ENCODE assay signal across 16 mouse cellular contexts in genomic region chr7:120241092-120241491, GRCm38 (mm10). TPM values are rescaled to one million over a fixed set of nuclear protein-coding genes. Genes with fewer than 3 reads are reported as not detected.
DNase-seq lines count a peak whose midpoint lies in the region; ATAC-seq and TF ChIP-seq lines count a peak whose summit lies in the region.
"Had no signal": no experiment of that assay in that cellular context is flagged by ENCODE, and none has a peak within 500 bp of the region (broad histone marks: within the 10 kb centered on the region; RNA-seq: fewer than 3 reads in every experiment).

No protein-coding gene starts in this region.

- H3K27me3 ChIP-seq in liver, adult 2 months (ENCODE audit: control insufficient read depth, insufficient read depth, low read length) = no peaks in the 10 kb centered on the region
- no peaks in the 10 kb centered on the region for H3K27me3 ChIP-seq in liver, embryonic 12.5 days (replicated peaks)
- no peaks in the 10 kb centered on the region for H3K27me3 ChIP-seq in limb, embryonic 10.5 days (ENCODE audit: low read depth, poor library complexity, severe bottlenecking)
- H3K27me3 ChIP-seq: neural tube, embryonic 12.5 days had no signal

- TF ChIP-seq POLR2A in liver, adult 2 months (IDR thresholded peaks at IDR 0.05; ENCODE audit: extremely low read depth, insufficient read depth, low read length) = no peak

- peak; percentile 18 for DNase-seq in embryo, embryonic 10.5 days (ENCODE audit: low spot score)
- no peak for DNase-seq in embryo, embryonic 10 days (ENCODE audit: low spot score)
- peak; percentile 4 for DNase-seq in liver, adult 2 months (ENCODE audit: extremely low read depth, low read depth, low spot score)
- DNase-seq in ES-E14 (ENCODE audit: low read depth, low spot score) (peak; percentile 26), adipocyte (ENCODE audit: low spot score) (no peak)
- DNase-seq in embryo, embryonic 9.5 days (ENCODE audit: extremely low spot score) = peak; percentile 9
- DNase-seq in limb, embryonic 10.5 days (ENCODE audit: low spot score) = no peak
- DNase-seq: layer of hippocampus, postnatal 36 days had no signal

- H3K79me2 ChIP-seq in liver, adult 2 months (ENCODE audit: control insufficient read depth, insufficient read depth, low read length) = no peaks in the 10 kb centered on the region

- no peak overlapping the region for H3K4me3 ChIP-seq in liver, adult 2 months (ENCODE audit: insufficient read depth, low read depth, low read length)
- no peak overlapping the region for H3K4me3 ChIP-seq in liver, embryonic 12.5 days
- no peak overlapping the region for H3K4me3 ChIP-seq in ES-E14 (ENCODE audit: insufficient read depth in 1 of 2, low read depth in 1 of 2, low read length in 2 of 2, poor library complexity in 1 of 2, severe bottlenecking in 1 of 2)
- no peak overlapping the region for H3K4me3 ChIP-seq in limb, embryonic 10.5 days
- H3K4me3 ChIP-seq: erythroblast, embryonic 14.5 days; neural tube, embryonic 12.5 days had no signal

- no peaks in the 10 kb centered on the region for H3K4me1 ChIP-seq in liver, adult 2 months (ENCODE audit: control insufficient read depth, insufficient read depth, low read length)
- no peaks in the 10 kb centered on the region for H3K4me1 ChIP-seq in liver, embryonic 12.5 days
- no peaks in the 10 kb centered on the region for H3K4me1 ChIP-seq in ES-E14 (ENCODE audit: control insufficient read depth in 2 of 2, insufficient read depth in 2 of 2, low read length in 2 of 2, poor library complexity in 1 of 2)
- no peaks in the 10 kb centered on the region for H3K4me1 ChIP-seq in limb, embryonic 10.5 days
- H3K4me1 ChIP-seq: neural tube, embryonic 12.5 days had no signal

- peak; percentile 39 for TF ChIP-seq CTCF in liver, adult 2 months (IDR thresholded peaks at IDR 0.05; ENCODE audit: low read depth, low read length)

- no peak overlapping the region for H3K27ac ChIP-seq in liver, adult 2 months (replicated peaks; ENCODE audit: insufficient read depth, low read depth, low read length)
- no peak overlapping the region for H3K27ac ChIP-seq in liver, embryonic 12.5 days
- no peak overlapping the region for H3K27ac ChIP-seq in ES-E14 (ENCODE audit: insufficient read depth, low read depth, low read length, poor library complexity, severe bottlenecking)
- no peak overlapping the region for H3K27ac ChIP-seq in limb, embryonic 10.5 days
- H3K27ac ChIP-seq: hindbrain, embryonic 14.5 days; macrophage; neural tube, embryonic 12.5 days had no signal

- no peak overlapping the region for H3K9ac ChIP-seq in liver, adult 2 months (ENCODE audit: low read depth, low read length)
- no peak overlapping the region for H3K9ac ChIP-seq in liver, embryonic 12.5 days
- no peak overlapping the region for H3K9ac ChIP-seq in ES-E14 (ENCODE audit: insufficient read depth, low read depth, low read length, poor library complexity, severe bottlenecking)
- H3K9ac ChIP-seq: hindbrain, embryonic 14.5 days; neural tube, embryonic 12.5 days had no signal

- in situ Hi-C loops in ES-E14 (cut with MboI; ENCODE audit: low sequenced_read_pairs in 2 of 2, unreplicated experiment in 2 of 2) = loop anchor here in 1 of 2 experiments (10.0 to 25.0 kb wide), 2 partner anchors 84 to 521 kb away; partner anchors contain the start of gene Abca15

- no peak overlapping the region for H3K4me2 ChIP-seq in liver, embryonic 12.5 days
- H3K4me2 ChIP-seq: hindbrain, embryonic 14.5 days; neural tube, embryonic 12.5 days had no signal

- H3K36me3 ChIP-seq in liver, adult 2 months (ENCODE audit: control insufficient read depth, insufficient read depth, low read length) = no peaks in the 10 kb centered on the region
- no peaks in the 10 kb centered on the region for H3K36me3 ChIP-seq in liver, embryonic 12.5 days
- no peaks in the 10 kb centered on the region for H3K36me3 ChIP-seq in ES-E14 (ENCODE audit: control insufficient read depth, insufficient read depth, low read length, poor library complexity, severe bottlenecking)
- no peaks in the 10 kb centered on the region for H3K36me3 ChIP-seq in limb, embryonic 10.5 days
- H3K36me3 ChIP-seq: neural tube, embryonic 12.5 days had no signal

- ATAC-seq in liver, embryonic 12.5 days = no peak
- ATAC-seq: CD4-positive, CD25-positive, alpha-beta regulatory T cell, adult 4 months had no signal

- no peaks in the 10 kb centered on the region for H3K9me3 ChIP-seq in liver, embryonic 12.5 days (replicated peaks)
- H3K9me3 ChIP-seq in ES-E14 (ENCODE audit: control insufficient read depth, insufficient read depth, low read depth, low read length) = no peaks in the 10 kb centered on the region
- H3K9me3 ChIP-seq in limb, embryonic 10.5 days (replicated peaks) = no peaks in the 10 kb centered on the region
- H3K9me3 ChIP-seq: neural tube, embryonic 12.5 days had no signal

TF ChIP-seq in ES-E14, 5 proteins besides CTCF, POLR2A, EP300 and RAD21:
- TF ChIP-seq MAFK (IDR thresholded peaks at IDR 0.05; ENCODE audit: insufficient read depth, low read depth, low read length) (no peak), ZC3H11A (IDR thresholded peaks at IDR 0.05; ENCODE audit: borderline replicate concordance, low read depth, low read length) (peak; percentile 85)

RNA-seq across cellular contexts. Expression of gene Abca14, which starts 37.3 kb away (rescaled TPM):
- total RNA-seq in liver, adult 2 months (2014; rRNA removed) = 0.18 and 0.20 TPM in 2 replicates
- polyA plus RNA-seq in liver, adult 2 months (2012; rRNA removed) = 0.05 TPM in 1 of 2 replicates, not detected in the other
- polyA plus RNA-seq in liver, embryonic 12.5 days (2016; fragmentation: Nextera tagmentation; extraction: Ambion mirVana) = 0.43 TPM in 1 of 2 replicates, not detected in the other
- total RNA-seq in ES-E14 (2012; rRNA removed) = 0.09 and 0.16 TPM in 2 replicates
- polyA plus RNA-seq in limb, embryonic 10.5 days (2016; fragmentation: Nextera tagmentation; extraction: Ambion mirVana) = not detected in 2 replicates
- total RNA-seq: gastrocnemius, postnatal 4 days; layer of hippocampus, postnatal 36 days had no signal
- polyA plus RNA-seq: CD4-positive, CD25-positive, alpha-beta regulatory T cell, adult 4 months; erythroblast, embryonic 14.5 days; hindbrain, embryonic 14.5 days; macrophage; neural tube, embryonic 12.5 days; thymus, postnatal 0 days had no signal

RNA-seq across cellular contexts. Expression of gene Crym, which starts 39.2 kb away (rescaled TPM):
- 1.0 and 1.4 TPM in 2 replicates for total RNA-seq in liver, adult 2 months (2014; rRNA removed)
- 1.0 and 2.0 TPM in 2 replicates for polyA plus RNA-seq in liver, adult 2 months (2012; rRNA removed)
- 0.23 and 0.43 TPM in 2 replicates for polyA plus RNA-seq in liver, embryonic 12.5 days (2016; fragmentation: Nextera tagmentation; extraction: Ambion mirVana)
- 3.6 and 3.7 TPM in 2 replicates for total RNA-seq in ES-E14 (2012; rRNA removed)
- 10.0 and 11.9 TPM in 2 replicates for polyA plus RNA-seq in limb, embryonic 10.5 days (2016; fragmentation: Nextera tagmentation; extraction: Ambion mirVana)
- polyA plus RNA-seq: CD4-positive, CD25-positive, alpha-beta regulatory T cell, adult 4 months; erythroblast, embryonic 14.5 days; macrophage had no signal

Comparison
In these comparisons a context has a peak if more than half of its experiments do, and no peak if none do; other contexts are left out.
1. DNase-seq: peak in embryo, embryonic 10.5 days (single experiment), liver, adult 2 months (single experiment), ES-E14 (single experiment) and embryo, embryonic 9.5 days (single experiment); none in embryo, embryonic 10 days (single experiment), adipocyte (single experiment) and limb, embryonic 10.5 days (single experiment).